Mouse (Mus musculus): ENCODE measurements around the gene Abcb11. TPM values are rescaled to one million over a fixed set of nuclear protein-coding genes. Genes with fewer than 3 reads are reported as not detected.
A peak's percentile ranks its signal among the peaks of the same experiment; 100 is the strongest.

The Abcb11 gene
- polyA plus RNA-seq, 1 experiment from 2014 or later: not detected

DNA sequence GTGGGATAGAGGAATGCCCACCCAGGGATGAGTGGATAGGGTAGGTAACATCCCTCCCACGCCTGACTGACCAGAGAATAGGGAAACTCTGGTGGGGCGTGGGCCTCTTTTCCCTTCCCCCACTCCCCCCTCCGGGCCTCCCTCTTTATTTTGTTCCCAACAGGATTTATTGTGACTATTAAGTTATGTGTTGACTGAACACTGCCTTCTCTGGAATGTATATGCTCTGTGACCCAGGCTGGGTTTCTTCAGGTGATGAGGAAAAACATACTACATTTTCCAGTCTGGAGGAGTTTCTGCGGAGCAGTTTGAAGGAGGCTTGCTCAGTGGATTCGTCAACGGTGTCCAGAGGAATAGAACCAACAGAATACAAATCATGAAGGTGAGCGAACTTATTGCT, 131.6 kb downstream of the Abcb11 start, which contains the start of gene G6pc2:
TSS of gene G6pc2 (plus strand) at position 301 of the 400 bp plus-strand sequence.
- Histone ChIP-seq H3K9ac (no peak within 1 kb of the TSS), H3K4me3 (ENCODE audit: low read depth, low read length) (no peak within 1 kb of the TSS), H3K9me3 (ENCODE audit: low read depth, low read length) (no peaks in the 10 kb centered on the region), H3K36me3 (ENCODE audit: insufficient read depth) (no peaks in the 10 kb centered on the region), H3K4me2 (no peak within 1 kb of the TSS), H3K27me3 (ENCODE audit: insufficient read depth, low read length) (no peaks in the 10 kb centered on the region), H3K4me1 (ENCODE audit: insufficient read depth) (no peaks in the 10 kb centered on the region), H3K27ac (ENCODE audit: low read depth) (no peak within 1 kb of the TSS)
- WGBS: 78% methylated on average over 7 of the region's 7 CpGs
- no peak for ATAC-seq (ENCODE audit: insufficient read depth)
- no peak for DNase-seq
- TF ChIP-seq CTCF (IDR thresholded peaks at IDR 0.05; ENCODE audit: low read depth): no peak

DNA sequence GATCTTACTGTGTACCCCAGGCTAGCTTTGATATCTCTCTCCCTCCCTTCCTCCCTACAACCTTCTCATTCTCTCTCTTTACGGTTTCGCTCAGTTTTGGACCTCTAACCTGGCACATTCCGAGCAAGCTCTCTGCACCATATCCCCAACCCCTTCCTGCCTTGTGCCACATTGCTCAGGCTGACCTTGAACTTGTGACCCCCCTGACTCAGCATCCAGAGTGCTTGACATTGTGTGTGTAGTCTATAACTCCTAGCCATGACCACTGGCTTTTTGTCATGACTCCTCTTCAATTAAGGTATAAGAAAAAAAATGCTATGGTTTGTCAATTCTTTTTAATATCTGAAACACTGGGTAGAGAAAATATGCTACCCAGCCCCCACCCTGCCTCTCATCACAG, 132.7 kb downstream of the Abcb11 start:
- WGBS: 90% methylated on average over 3 of the region's 3 CpGs

DNA sequence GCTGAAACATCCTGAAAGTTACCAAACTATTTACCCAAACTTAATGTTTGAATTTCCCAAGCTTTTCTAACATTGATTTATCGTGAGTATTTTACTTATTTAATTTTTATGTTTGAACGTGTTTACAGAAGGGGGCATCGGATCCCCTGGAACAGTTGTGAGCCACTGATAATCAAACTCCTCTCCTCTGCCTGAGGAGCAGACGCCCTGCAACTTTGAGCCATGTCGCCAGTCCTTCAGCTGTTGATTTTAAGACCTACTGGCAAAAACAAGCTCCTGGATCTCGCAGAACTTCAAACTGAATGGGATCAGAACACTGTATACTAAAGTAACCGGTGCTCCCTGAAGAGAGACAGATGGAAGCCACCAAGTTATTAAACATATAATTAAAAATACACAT, 135.9 kb downstream of the Abcb11 start:
- Histone ChIP-seq H3K36me3 (ENCODE audit: insufficient read depth) (peaks cover 19% of the 10 kb centered on the region), H3K27ac (ENCODE audit: low read depth) (no peak overlapping the region), H3K4me3 (ENCODE audit: low read depth, low read length) (peak overlapping the region; percentile 85), H3K9me3 (ENCODE audit: low read depth, low read length) (no peaks in the 10 kb centered on the region), H3K27me3 (ENCODE audit: insufficient read depth, low read length) (no peaks in the 10 kb centered on the region), H3K4me2 (peak overlapping the region; percentile 56), H3K9ac (no peak overlapping the region), H3K4me1 (ENCODE audit: insufficient read depth) (no peaks in the 10 kb centered on the region)
- no peak for TF ChIP-seq CTCF (IDR thresholded peaks at IDR 0.05; ENCODE audit: low read depth)
- 14% methylated on average over 7 of the region's 7 CpGs for WGBS
- ATAC-seq (ENCODE audit: insufficient read depth): peak; percentile 21; the same call in 1 of the 2 replicates
- peak; percentile 47 for DNase-seq

More for the DNA sequence above, 132.7 kb downstream of the Abcb11 start:
- H3K36me3 ChIP-seq (ENCODE audit: insufficient read depth): no peaks in the 10 kb centered on the region
- ATAC-seq (ENCODE audit: insufficient read depth): no peak
- no peaks in the 10 kb centered on the region for H3K9me3 ChIP-seq (ENCODE audit: low read depth, low read length)
- no peaks in the 10 kb centered on the region for H3K27me3 ChIP-seq (ENCODE audit: insufficient read depth, low read length)
- H3K4me2 ChIP-seq: no peak overlapping the region
- H3K4me1 ChIP-seq (ENCODE audit: insufficient read depth): no peaks in the 10 kb centered on the region
- no peak for DNase-seq
- no peak overlapping the region for H3K4me3 ChIP-seq (ENCODE audit: low read depth, low read length)
- no peak for TF ChIP-seq CTCF (IDR thresholded peaks at IDR 0.05; ENCODE audit: low read depth)
- no peak overlapping the region for H3K9ac ChIP-seq
- no peak overlapping the region for H3K27ac ChIP-seq (ENCODE audit: low read depth)

DNA sequence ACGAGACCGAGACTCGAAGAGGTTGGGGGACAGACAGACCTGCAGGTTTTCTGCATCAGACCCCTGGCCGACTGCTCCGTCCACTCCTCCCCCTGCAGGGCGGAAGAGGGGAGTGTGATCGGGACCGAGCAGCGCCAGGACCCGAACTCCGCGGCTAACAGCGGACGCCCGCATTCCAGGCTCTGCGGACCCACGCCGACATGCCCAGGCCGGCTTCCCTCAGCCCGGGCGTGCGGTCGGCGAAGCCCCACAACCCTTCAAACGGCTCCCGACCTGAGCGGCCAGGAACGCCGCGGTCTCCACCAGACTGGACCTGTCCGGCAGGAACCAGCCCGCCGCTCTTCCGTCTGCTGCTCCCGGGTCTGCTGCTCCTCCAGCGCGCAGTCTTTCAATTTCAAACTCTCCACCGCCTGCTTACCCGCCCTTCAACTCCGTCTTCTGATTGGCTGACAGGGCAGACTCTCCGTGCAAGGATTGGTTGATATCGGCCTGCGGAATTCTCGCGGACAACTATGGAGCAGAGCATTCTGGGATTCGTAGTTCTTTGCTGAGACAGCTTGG, 136.5 kb downstream of the Abcb11 start, which contains the start of gene Spc25:
TSS of gene Spc25 (minus strand) at position 404 of the 561 bp plus-strand sequence.
- no peaks in the 10 kb centered on the region for H3K27me3 ChIP-seq (ENCODE audit: insufficient read depth, low read length)
- peak within 1 kb of the TSS; percentile 73 for H3K4me2 ChIP-seq
- TF ChIP-seq CTCF (IDR thresholded peaks at IDR 0.05; ENCODE audit: low read depth): peak; percentile 55
- under 1% methylated on average over 46 of the region's 46 CpGs for WGBS
- ATAC-seq (ENCODE audit: insufficient read depth) (peak; percentile 99), DNase-seq (peak; percentile 98)
- no peaks in the 10 kb centered on the region for H3K9me3 ChIP-seq (ENCODE audit: low read depth, low read length)
- H3K27ac ChIP-seq (ENCODE audit: low read depth): peak within 1 kb of the TSS; percentile 84
- peak within 1 kb of the TSS; percentile 85 for H3K9ac ChIP-seq
- H3K36me3 ChIP-seq (ENCODE audit: insufficient read depth): peaks cover 25% of the 10 kb centered on the region
- no peaks in the 10 kb centered on the region for H3K4me1 ChIP-seq (ENCODE audit: insufficient read depth)
- peak within 1 kb of the TSS; percentile 85 for H3K4me3 ChIP-seq (ENCODE audit: low read depth, low read length)

DNA sequence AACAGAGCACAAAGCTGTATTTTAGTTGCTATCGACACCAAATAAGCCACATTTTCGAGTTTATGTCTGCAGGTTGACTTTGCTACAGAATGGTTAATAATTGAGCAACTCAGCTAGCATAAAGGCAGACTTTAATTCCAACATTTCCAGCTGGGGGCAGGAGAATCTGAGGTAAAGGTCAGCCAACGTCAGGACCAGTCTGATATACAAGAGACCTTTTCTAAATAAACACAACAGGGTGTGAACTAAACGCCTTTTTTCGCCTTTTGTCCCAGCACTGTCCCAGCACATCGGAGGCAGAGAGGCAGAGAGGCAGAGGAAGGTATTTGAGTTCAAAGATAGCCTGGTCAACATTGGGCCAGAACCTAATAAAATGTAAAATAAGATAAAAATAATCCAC, 137.2 kb downstream of the Abcb11 start:
- Histone ChIP-seq H3K4me2 (peak overlapping the region; percentile 73), H3K27ac (ENCODE audit: low read depth) (no peak overlapping the region), H3K9ac (peak overlapping the region; percentile 85), H3K36me3 (ENCODE audit: insufficient read depth) (peaks cover 27% of the 10 kb centered on the region), H3K27me3 (ENCODE audit: insufficient read depth, low read length) (no peaks in the 10 kb centered on the region), H3K4me3 (ENCODE audit: low read depth, low read length) (peak overlapping the region; percentile 85), H3K4me1 (ENCODE audit: insufficient read depth) (no peaks in the 10 kb centered on the region), H3K9me3 (ENCODE audit: low read depth, low read length) (no peaks in the 10 kb centered on the region)
- TF ChIP-seq CTCF (IDR thresholded peaks at IDR 0.05; ENCODE audit: low read depth): no peak
- ATAC-seq (ENCODE audit: insufficient read depth): no peak
- peak; percentile 15 for DNase-seq
- 12% methylated on average over 6 of the region's 6 CpGs for WGBS

DNA sequence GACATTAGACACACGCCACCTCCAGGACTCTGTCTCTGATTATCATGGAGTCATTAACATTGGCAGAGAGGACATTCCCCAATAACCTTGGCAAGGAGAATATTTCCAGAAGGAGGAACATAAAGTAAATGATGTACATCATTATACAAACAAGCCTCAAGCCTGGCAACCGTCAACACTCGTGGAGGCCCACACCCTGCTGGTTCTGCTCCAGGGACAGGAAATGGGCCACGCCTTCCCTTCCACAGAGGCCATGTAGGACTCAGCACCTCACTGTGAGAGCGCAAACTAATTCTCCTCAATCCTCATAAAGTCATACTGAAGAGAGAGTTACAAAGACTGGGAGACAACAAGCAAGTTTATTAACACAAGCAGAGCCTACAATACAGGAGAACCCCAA, 148.9 kb downstream of the Abcb11 start:
- H3K27ac ChIP-seq (ENCODE audit: low read depth): no peak overlapping the region
- H3K4me3 ChIP-seq (ENCODE audit: low read depth, low read length): no peak overlapping the region
- DNase-seq (no peak), ATAC-seq (ENCODE audit: insufficient read depth) (no peak; the same call in 1 of the 2 replicates)
- H3K4me2 ChIP-seq: no peak overlapping the region
- no peaks in the 10 kb centered on the region for H3K4me1 ChIP-seq (ENCODE audit: insufficient read depth)
- no peaks in the 10 kb centered on the region for H3K27me3 ChIP-seq (ENCODE audit: insufficient read depth, low read length)
- no peak overlapping the region for H3K9ac ChIP-seq
- no peak for TF ChIP-seq CTCF (IDR thresholded peaks at IDR 0.05; ENCODE audit: low read depth)
- H3K9me3 ChIP-seq (ENCODE audit: low read depth, low read length): no peaks in the 10 kb centered on the region
- 81% methylated on average over 5 of the region's 5 CpGs for WGBS
- peaks cover 52% of the 10 kb centered on the region for H3K36me3 ChIP-seq (ENCODE audit: insufficient read depth)

DNA sequence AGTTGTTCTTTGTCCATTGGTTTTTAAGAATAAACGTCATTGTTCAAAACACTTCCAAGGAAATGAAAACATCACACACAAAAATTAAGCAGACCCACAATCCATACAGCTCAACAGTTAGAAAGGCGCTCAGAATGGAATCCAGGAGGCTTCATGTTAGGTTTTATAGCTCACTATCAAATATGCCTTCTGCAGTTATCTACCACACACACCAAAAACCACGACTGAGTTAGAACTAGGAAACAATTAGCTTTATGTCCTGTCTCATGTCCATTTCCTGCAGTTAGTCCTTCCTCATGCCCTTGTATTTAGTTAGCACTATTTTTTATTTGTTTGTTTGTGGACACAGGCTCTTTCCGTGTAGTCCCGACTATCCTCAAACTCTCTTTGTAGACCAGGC, 151.4 kb downstream of the Abcb11 start:
- H3K4me2 ChIP-seq: no peak overlapping the region
- H3K4me1 ChIP-seq (ENCODE audit: insufficient read depth): no peaks in the 10 kb centered on the region
- H3K4me3 ChIP-seq (ENCODE audit: low read depth, low read length): no peak overlapping the region
- ATAC-seq (ENCODE audit: insufficient read depth) (no peak), DNase-seq (no peak)
- H3K9ac ChIP-seq: no peak overlapping the region
- WGBS: 86% methylated on average over 5 of the region's 5 CpGs
- H3K36me3 ChIP-seq (ENCODE audit: insufficient read depth): peaks cover 39% of the 10 kb centered on the region
- H3K9me3 ChIP-seq (ENCODE audit: low read depth, low read length): no peaks in the 10 kb centered on the region
- TF ChIP-seq CTCF (IDR thresholded peaks at IDR 0.05; ENCODE audit: low read depth): no peak
- H3K27me3 ChIP-seq (ENCODE audit: insufficient read depth, low read length): no peaks in the 10 kb centered on the region
- H3K27ac ChIP-seq (ENCODE audit: low read depth): no peak overlapping the region
